Mouse (Mus musculus): ENCODE results near the gene Prmt2. TPM values are rescaled to one million over a fixed set of nuclear protein-coding genes. Genes with fewer than 3 reads are reported as not detected.
A peak's percentile ranks its signal among the peaks of the same experiment; 100 is the strongest.

Prmt2 gene
- polyA plus RNA-seq, 1 experiment from 2014 or later: 279 TPM

- Histone ChIP-seq H3K27ac (ENCODE audit: low read depth, low read length) (no peak overlapping the region), H3K36me3 (ENCODE audit: control insufficient read depth, insufficient read depth, low read length) (no peaks in the 10 kb centered on the region), H3K4me3 (ENCODE audit: low read depth, low read length) (no peak overlapping the region), H3K4me1 (ENCODE audit: control insufficient read depth, insufficient read depth, low read length) (no peaks in the 10 kb centered on the region), H3K4me2 (ENCODE audit: low read length) (no peak overlapping the region), H3K9ac (ENCODE audit: low read length) (no peak overlapping the region), H3K27me3 (replicated peaks; ENCODE audit: control insufficient read depth, insufficient read depth, low read length) (no peaks in the 10 kb centered on the region), H3K9me3 (replicated peaks; ENCODE audit: control insufficient read depth, low read length) (no peaks in the 10 kb centered on the region)
- ATAC-seq (no peak), DNase-seq (ENCODE audit: low spot score) (no peak)
- WGBS: 80% methylated on average over 5 of the region's 5 CpGs
These were observed 80.1 kb downstream of the Prmt2 start for GRCm38 (mm10) chr10:76157528-76157927.

MicroRNAs encoded within 50 kb of the gene (microRNA counts, 519-probe panel; counts per million panel counts)
- 2,866 counts per million, percentile 22 among the panel's probes with 10 or more counts for microRNA mmu-miR-678

Small RNA genes lying within 50 kb of the gene (microRNA-seq; reads per million reads assigned to microRNA genes)
- not detected for gene Mir678

Other genes starting within 250 kb of the Prmt2 start
- 11.7 and 12.2 TPM in 2 replicates for gene Zfp280b, start 205.2 kb downstream of the Prmt2 start, polyA plus RNA-seq (2014; fragmentation: Nextera tagmentation; extraction: Ambion mirVana)
- gene Slc5a4b, start 126.9 kb downstream of the Prmt2 start, polyA plus RNA-seq (2014; fragmentation: Nextera tagmentation; extraction: Ambion mirVana): not detected in 2 replicates
- gene Slc5a4a, start 90.4 kb downstream of the Prmt2 start, polyA plus RNA-seq (2014; fragmentation: Nextera tagmentation; extraction: Ambion mirVana): not detected in 2 replicates
- 0.42 and 0.77 TPM in 2 replicates for gene S100b, start 16.0 kb upstream of the Prmt2 start, polyA plus RNA-seq (2014; fragmentation: Nextera tagmentation; extraction: Ambion mirVana)
- gene Dip2a, start 107.4 kb upstream of the Prmt2 start, polyA plus RNA-seq (2014; fragmentation: Nextera tagmentation; extraction: Ambion mirVana): 5.6 and 6.9 TPM in 2 replicates
- gene AC141477.1, start 202.6 kb upstream of the Prmt2 start, polyA plus RNA-seq (2014; fragmentation: Nextera tagmentation; extraction: Ambion mirVana): not detected in 2 replicates
- 9.6 and 10.5 TPM in 2 replicates for gene Pcnt, start 204.9 kb upstream of the Prmt2 start, polyA plus RNA-seq (2014; fragmentation: Nextera tagmentation; extraction: Ambion mirVana)
- not detected in 2 replicates for gene 2610028H24Rik, start 211.2 kb upstream of the Prmt2 start, polyA plus RNA-seq (2014; fragmentation: Nextera tagmentation; extraction: Ambion mirVana)
- gene Mcm3ap, start 231.1 kb upstream of the Prmt2 start, polyA plus RNA-seq (2014; fragmentation: Nextera tagmentation; extraction: Ambion mirVana): 65.3 and 73.1 TPM in 2 replicates
- gene Ybey, start 231.2 kb upstream of the Prmt2 start, polyA plus RNA-seq (2014; fragmentation: Nextera tagmentation; extraction: Ambion mirVana): 4.6 and 5.2 TPM in 2 replicates

All from forebrain, embryonic 14.5 days (tissue).